Mouse (Mus musculus) liver, adult 2 months (tissue): ENCODE results near the gene Dlg2.

Experiments used
- CTCF ChIP-seq: fragments of 200-500 bp; IDR thresholded peaks from 2 replicates; pipeline ENCODE4 v1.5.1; 2011; ENCODE audit warnings: low read depth, low read length, control low read depth
- POLR2A ChIP-seq: fragments of 200-500 bp; IDR thresholded peaks from 2 replicates; pipeline ENCODE4 v1.6.1; 2011; ENCODE audit warnings: low read length, control low read depth; ENCODE audit not compliant: insufficient read depth; ENCODE audit errors: extremely low read depth

- TF ChIP-seq POLR2A (no peak), CTCF (no peak)
Measured at GRCm38 (mm10) chr7:92134301-92134700, 1657.8 kb downstream of the Dlg2 start.
